Mouse (Mus musculus) hindbrain, embryonic 13.5 days (tissue): Measurements from ENCODE around the gene Dhrs4. TPM values are rescaled to one million over a fixed set of nuclear protein-coding genes. Genes with fewer than 3 reads are reported as not detected.

Experiments used
- ATAC-seq: fragments of 200-750 bp; cut with Nextera tagmentation; 2 replicates; pipeline ENCODE4 v1.8.0; 2017; ENCODE audit warnings: moderate TSS enrichment; ENCODE audit not compliant: low FRiP score
- H3K27ac ChIP-seq: fragments of 300-500 bp; sonication (generic); 2 replicates; pipeline ENCODE4 v1.5.1; 2015; ENCODE audit warnings: inconsistent platforms, mild to moderate bottlenecking, moderate library complexity
- H3K27me3 ChIP-seq: fragments of 300-500 bp; sonication (generic); 2 replicates; pipeline ENCODE4 v1.6.1; 2015; ENCODE audit warnings: mild to moderate bottlenecking, inconsistent platforms
- H3K36me3 ChIP-seq: fragments of 300-500 bp; sonication (generic); 2 replicates; pipeline ENCODE4 v1.6.1; 2015; ENCODE audit warnings: mild to moderate bottlenecking, inconsistent platforms
- H3K4me1 ChIP-seq: fragments of 300-500 bp; sonication (generic); replicated peaks from 2 replicates; pipeline ENCODE4 v1.6.1; 2015; ENCODE audit warnings: inconsistent platforms
- H3K4me2 ChIP-seq: fragments of 300-500 bp; sonication (generic); 2 replicates; pipeline ENCODE4 v1.6.1; 2015; ENCODE audit warnings: inconsistent platforms, mild to moderate bottlenecking, moderate library complexity
- H3K4me3 ChIP-seq: fragments of 300-500 bp; sonication (generic); 2 replicates; pipeline ENCODE4 v1.5.1; 2015; ENCODE audit warnings: mild to moderate bottlenecking, inconsistent platforms
- H3K9ac ChIP-seq: fragments of 300-500 bp; sonication (generic); 2 replicates; pipeline ENCODE4 v1.6.1; 2015; ENCODE audit warnings: mild to moderate bottlenecking, inconsistent platforms
- H3K9me3 ChIP-seq: fragments of 300-500 bp; sonication (generic); 2 replicates; pipeline ENCODE4 v1.6.1; 2016; ENCODE audit warnings: inconsistent platforms
- WGBS: fragments of 180-500 bp; shearing (Covaris S2); methylation state at CpG from one replicate; pipeline ENCODE4 v1.1.7; 2015; 5-methylcytosine and 5-hydroxymethylcytosine counted together
- polyA plus RNA-seq: library from polyadenylated mRNA; unstranded; fragments of >200 nt; fragmentation: Nextera tagmentation; extraction: Ambion mirVana; gene quantifications from 2 replicates; pipeline ENCODE4 v1.2.1, GENCODE M21; 2015

The Dhrs4 gene
- polyA plus RNA-seq, 1 experiment from 2014 or later = 30.9 TPM

GRCm38 (mm10) chr14:55513927-55514326 is 35.4 kb downstream of the Dhrs4 start:
- Histone ChIP-seq H3K4me2 (no peak overlapping the region), H3K27ac (no peak overlapping the region), H3K9me3 (no peaks in the 10 kb centered on the region), H3K27me3 (peaks cover 6% of the 10 kb centered on the region), H3K4me3 (no peak overlapping the region), H3K4me1 (peaks cover 28% of the 10 kb centered on the region), H3K36me3 (no peaks in the 10 kb centered on the region), H3K9ac (no peak overlapping the region)
- WGBS = 71% methylated on average over 10 of the region's 10 CpGs
- ATAC-seq = no peak

GRCm38 (mm10) chr14:55515846-55516245 is 37.3 kb downstream of the Dhrs4 start:
- 90% methylated on average over 4 of the region's 4 CpGs for WGBS
- H3K36me3 ChIP-seq = no peaks in the 10 kb centered on the region
- ATAC-seq = no peak

DNA sequence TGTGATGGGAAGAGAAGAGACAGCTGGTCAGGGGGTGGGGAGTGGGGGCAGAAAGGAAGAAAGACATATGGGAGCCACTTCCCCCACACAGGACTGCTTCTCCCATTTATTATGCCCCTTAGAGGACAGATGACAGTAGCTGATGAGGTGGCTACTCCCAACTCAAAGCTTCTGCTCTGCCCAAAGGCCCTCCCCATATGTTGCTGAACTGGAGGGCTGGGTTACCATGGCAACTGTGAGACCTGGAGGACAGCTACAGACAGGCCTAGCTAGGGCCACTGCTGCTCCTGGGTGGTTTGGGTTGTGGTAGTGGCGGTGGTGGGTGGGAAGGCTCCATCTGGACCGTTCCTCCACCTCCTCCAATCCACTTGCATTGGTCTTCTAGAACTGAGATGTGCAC is 40.3 kb downstream of the Dhrs4 start:
- Histone ChIP-seq H3K36me3 (no peaks in the 10 kb centered on the region), H3K4me2 (no peak overlapping the region)

More at GRCm38 (mm10) chr14:55515846-55516245, 37.3 kb downstream of the Dhrs4 start:
- peaks cover 8% of the 10 kb centered on the region for H3K27me3 ChIP-seq
- peaks cover 31% of the 10 kb centered on the region for H3K4me1 ChIP-seq
- H3K4me3 ChIP-seq = no peak overlapping the region
- H3K9ac ChIP-seq = no peak overlapping the region
- H3K4me2 ChIP-seq = no peak overlapping the region
- no peak overlapping the region for H3K27ac ChIP-seq
- no peaks in the 10 kb centered on the region for H3K9me3 ChIP-seq

DNA sequence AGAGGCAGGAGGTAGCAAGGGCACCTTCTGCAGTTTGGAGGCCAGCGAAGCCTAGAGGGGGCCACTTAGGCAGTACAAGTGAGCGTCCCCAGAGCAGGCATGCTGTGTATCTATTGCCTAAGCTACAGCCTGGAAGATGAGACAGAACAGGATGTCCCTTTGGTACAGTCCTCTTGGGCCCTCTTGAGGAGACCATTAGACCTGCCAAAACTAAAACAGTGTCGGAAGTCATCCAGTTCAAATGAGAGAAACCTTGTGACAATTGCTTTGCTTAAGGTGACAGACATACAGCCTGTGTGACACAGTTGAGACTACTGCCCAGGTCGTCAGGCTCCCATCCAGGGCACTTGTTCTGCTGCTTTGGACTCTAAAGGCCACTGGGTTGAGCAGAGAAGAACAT is 41.0 kb downstream of the Dhrs4 start:
- no peak overlapping the region for H3K4me2 ChIP-seq
- 59% methylated on average over 4 of the region's 4 CpGs for WGBS
- peaks cover 28% of the 10 kb centered on the region for H3K27me3 ChIP-seq
- H3K9me3 ChIP-seq = no peaks in the 10 kb centered on the region
- H3K36me3 ChIP-seq = no peaks in the 10 kb centered on the region
- H3K27ac ChIP-seq = peak overlapping the region; percentile 60
- peaks cover 26% of the 10 kb centered on the region for H3K4me1 ChIP-seq
- ATAC-seq = no peak
- no peak overlapping the region; the same call in 1 of the 2 replicates for H3K9ac ChIP-seq
- no peak overlapping the region for H3K4me3 ChIP-seq

More for the DNA sequence above, 40.3 kb downstream of the Dhrs4 start:
- H3K4me1 ChIP-seq = peaks cover 26% of the 10 kb centered on the region
- peaks cover 24% of the 10 kb centered on the region; the same call in 1 of the 2 replicates for H3K27me3 ChIP-seq
- ATAC-seq = peak; percentile 75
- no peak overlapping the region for H3K9ac ChIP-seq
- H3K9me3 ChIP-seq = no peaks in the 10 kb centered on the region
- peak overlapping the region; percentile 60 for H3K27ac ChIP-seq
- H3K4me3 ChIP-seq = no peak overlapping the region
- WGBS = 14% methylated on average over 2 of the region's 2 CpGs

GRCm38 (mm10) chr14:55520451-55521361 is 42.1 kb downstream of the Dhrs4 start:
- peak overlapping the region; percentile 54 for H3K4me3 ChIP-seq
- H3K27ac ChIP-seq = peak overlapping the region; percentile 77
- peaks cover 36% of the 10 kb centered on the region for H3K27me3 ChIP-seq
- peak overlapping the region; percentile 87 for H3K4me2 ChIP-seq
- H3K4me1 ChIP-seq = peaks cover 26% of the 10 kb centered on the region
- H3K36me3 ChIP-seq = no peaks in the 10 kb centered on the region
- peak overlapping the region; percentile 74 for H3K9ac ChIP-seq
- WGBS = 1% methylated on average over 61 of the region's 61 CpGs
- no peaks in the 10 kb centered on the region for H3K9me3 ChIP-seq
- ATAC-seq = peak; percentile 73

- Histone ChIP-seq H3K9ac (no peak overlapping the region), H3K4me1 (peaks cover 12% of the 10 kb centered on the region), H3K27me3 (peaks cover 37% of the 10 kb centered on the region), H3K4me3 (no peak overlapping the region), H3K9me3 (no peaks in the 10 kb centered on the region), H3K4me2 (no peak overlapping the region), H3K36me3 (no peaks in the 10 kb centered on the region), H3K27ac (no peak overlapping the region)
- no peak for ATAC-seq
- 53% methylated on average over 4 of the region's 4 CpGs for WGBS
Measured at GRCm38 (mm10) chr14:55524062-55524461, 45.5 kb downstream of the Dhrs4 start.

- no peak for ATAC-seq
- WGBS = 55% methylated on average over 8 of the region's 8 CpGs
- Histone ChIP-seq H3K9ac (no peak within 1 kb of the TSS), H3K4me3 (no peak within 1 kb of the TSS), H3K4me2 (no peak within 1 kb of the TSS), H3K27ac (no peak within 1 kb of the TSS), H3K4me1 (peaks cover 5% of the 10 kb centered on the region), H3K9me3 (no peaks in the 10 kb centered on the region), H3K27me3 (peaks cover 43% of the 10 kb centered on the region), H3K36me3 (no peaks in the 10 kb centered on the region)
Measured at GRCm38 (mm10) chr14:55524785-55525184, 46.2 kb downstream of the Dhrs4 start, which contains the start of gene Nrl. Gene Nrl (minus strand): TSS chr14:55524981.

- H3K36me3 ChIP-seq = no peaks in the 10 kb centered on the region
- H3K9ac ChIP-seq = no peak overlapping the region
- no peak overlapping the region for H3K4me3 ChIP-seq
- no peak for ATAC-seq
- peaks cover 45% of the 10 kb centered on the region for H3K27me3 ChIP-seq
- no peak overlapping the region for H3K27ac ChIP-seq
- H3K4me1 ChIP-seq = no peaks in the 10 kb centered on the region
- 83% methylated on average over 2 of the region's 2 CpGs for WGBS
- no peaks in the 10 kb centered on the region for H3K9me3 ChIP-seq
- no peak overlapping the region for H3K4me2 ChIP-seq
Measured at GRCm38 (mm10) chr14:55526674-55527073, 48.1 kb downstream of the Dhrs4 start.

DNA sequence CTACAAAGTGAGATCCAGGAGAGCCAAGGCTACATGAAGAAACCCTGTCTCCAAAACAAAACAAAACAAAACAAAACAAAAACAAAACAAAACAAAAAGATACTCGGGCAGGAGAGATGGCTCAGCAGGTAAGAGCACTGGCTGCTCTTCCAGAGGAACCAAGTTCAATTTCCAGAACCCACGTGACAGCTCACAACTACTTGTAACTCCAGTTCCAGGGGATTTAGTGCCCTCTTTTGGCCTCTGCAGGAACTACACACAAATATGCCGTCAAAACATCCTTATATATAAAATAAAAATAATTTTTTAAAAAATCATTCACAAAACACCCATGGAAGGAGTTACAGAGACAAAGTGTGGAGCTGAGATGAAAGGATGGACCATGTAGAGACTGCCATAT is 49.4 kb downstream of the Dhrs4 start:
- Histone ChIP-seq H3K4me2 (no peak overlapping the region), H3K9me3 (no peaks in the 10 kb centered on the region), H3K4me1 (no peaks in the 10 kb centered on the region), H3K4me3 (no peak overlapping the region), H3K27me3 (peaks cover 32% of the 10 kb centered on the region), H3K36me3 (no peaks in the 10 kb centered on the region), H3K27ac (no peak overlapping the region), H3K9ac (no peak overlapping the region)
- ATAC-seq = no peak
- WGBS = 22% methylated on average over 3 of the region's 3 CpGs

GRCm38 (mm10) chr14:55536116-55536745 is 57.7 kb downstream of the Dhrs4 start:
- Histone ChIP-seq H3K4me3 (no peak overlapping the region), H3K27ac (no peak overlapping the region), H3K4me1 (peaks cover 18% of the 10 kb centered on the region), H3K4me2 (no peak overlapping the region), H3K27me3 (peaks cover 7% of the 10 kb centered on the region; the same call in 1 of the 2 replicates), H3K36me3 (no peaks in the 10 kb centered on the region), H3K9ac (no peak overlapping the region), H3K9me3 (no peaks in the 10 kb centered on the region)
- ATAC-seq = no peak
- 62% methylated on average over 6 of the region's 6 CpGs for WGBS
